Mouse (Mus musculus) common myeloid progenitor, adult 5-6 weeks (primary cell): ENCODE results near the gene Hmgb1. TPM values are rescaled to one million over a fixed set of nuclear protein-coding genes. Genes with fewer than 3 reads are reported as not detected.
"Not testable (repeated sequence)": the region's sequence is repeated elsewhere in the genome, so short reads cannot be mapped to it uniquely, and the experiment has no call there.

ENCODE experiments used
- ATAC-seq: replicated peaks from 2 replicates; pipeline ENCODE4 v1.8.0; 2016; ENCODE audit warnings: low read depth, mild to moderate bottlenecking, moderate TSS enrichment, inconsistent platforms; ENCODE audit not compliant: poor library complexity, severe bottlenecking
- total RNA-seq: library from RNA; stranded (forward); fragments of 200-1000, 187-1606 nt; gene quantifications from 2 replicates; pipeline ENCODE4 v1.2.3, GENCODE M21; 2017

Hmgb1 gene
- total RNA-seq, 1 experiment from 2014 or later, result 1,044 TPM

- ATAC-seq, result no peak
Observed at GRCm38 (mm10) chr5:149152063-149152773, 32.1 kb downstream of the Hmgb1 start.

- ATAC-seq, result no peak
Observed at GRCm38 (mm10) chr5:149150882-149151281, 33.4 kb downstream of the Hmgb1 start.

GRCm38 (mm10) chr5:149147386-149148000, 36.8 kb downstream of the Hmgb1 start:
- ATAC-seq, result peak; percentile 62; the same call in 1 of the 2 replicates

- no peak for ATAC-seq
Observed at GRCm38 (mm10) chr5:149146691-149147090, 37.6 kb downstream of the Hmgb1 start.

- ATAC-seq, result no peak
Observed at GRCm38 (mm10) chr5:149143766-149144375, 40.4 kb downstream of the Hmgb1 start.

GRCm38 (mm10) chr5:149141155-149141554, 43.1 kb downstream of the Hmgb1 start:
- not testable (repeated sequence) for ATAC-seq

GRCm38 (mm10) chr5:149140336-149140735, 44.0 kb downstream of the Hmgb1 start:
- ATAC-seq, result no peak

- not testable (repeated sequence) for ATAC-seq
Observed at GRCm38 (mm10) chr5:149138087-149138486, 46.2 kb downstream of the Hmgb1 start.

GRCm38 (mm10) chr5:149137447-149137846, 46.8 kb downstream of the Hmgb1 start:
- no peak for ATAC-seq

GRCm38 (mm10) chr5:149136933-149137365, 47.3 kb downstream of the Hmgb1 start:
- ATAC-seq, result peak; percentile 71

GRCm38 (mm10) chr5:149135455-149136354, 48.6 kb downstream of the Hmgb1 start:
- ATAC-seq, result no peak

GRCm38 (mm10) chr5:149134751-149135454, 49.4 kb downstream of the Hmgb1 start:
- no peak for ATAC-seq

GRCm38 (mm10) chr5:149128473-149128872, 55.8 kb downstream of the Hmgb1 start:
- no peak for ATAC-seq

- ATAC-seq, result no peak
Observed at GRCm38 (mm10) chr5:149123795-149124194, 60.5 kb downstream of the Hmgb1 start.

- ATAC-seq, result no peak
Observed at GRCm38 (mm10) chr5:149119341-149119881, 64.9 kb downstream of the Hmgb1 start.

GRCm38 (mm10) chr5:149117815-149118547, 66.3 kb downstream of the Hmgb1 start:
- ATAC-seq, result no peak

- no peak for ATAC-seq
Observed at GRCm38 (mm10) chr5:149114587-149114986, 69.7 kb downstream of the Hmgb1 start.

- ATAC-seq, result no peak
Observed at GRCm38 (mm10) chr5:149114034-149114433, 70.3 kb downstream of the Hmgb1 start.

- ATAC-seq, result no peak
Observed at GRCm38 (mm10) chr5:149113439-149113838, 70.8 kb downstream of the Hmgb1 start.
